Mouse (Mus musculus): ENCODE data around the gene AI661453. TPM values are rescaled to one million over a fixed set of nuclear protein-coding genes. Genes with fewer than 3 reads are reported as not detected.

Gene AI661453
- total and polyA plus RNA-seq, 2 experiments from 2014 or later, result 0.19 to 0.93 TPM

DNA sequence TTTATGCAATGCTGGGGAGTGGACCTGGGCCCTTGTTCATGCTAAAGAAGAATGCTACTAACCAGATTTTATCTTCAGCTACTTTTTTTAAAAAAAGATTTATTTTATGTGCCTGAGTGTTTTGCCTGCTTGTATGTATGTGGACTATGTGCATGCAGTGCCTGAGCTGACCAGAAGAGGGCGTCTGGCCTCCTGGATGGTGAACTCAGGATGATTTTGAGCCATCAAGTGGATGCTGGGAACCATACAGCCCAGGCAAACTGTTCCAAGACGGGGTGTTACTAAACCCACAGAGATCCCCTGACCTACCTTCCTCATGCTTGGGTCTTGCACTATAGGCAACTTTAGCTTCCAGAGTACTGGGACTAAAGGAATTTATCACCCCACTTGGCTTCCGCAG lies 39.3 kb downstream of the AI661453 start:
- TF ChIP-seq CTCF (IDR thresholded peaks at IDR 0.05), result peak; percentile 41

DNA sequence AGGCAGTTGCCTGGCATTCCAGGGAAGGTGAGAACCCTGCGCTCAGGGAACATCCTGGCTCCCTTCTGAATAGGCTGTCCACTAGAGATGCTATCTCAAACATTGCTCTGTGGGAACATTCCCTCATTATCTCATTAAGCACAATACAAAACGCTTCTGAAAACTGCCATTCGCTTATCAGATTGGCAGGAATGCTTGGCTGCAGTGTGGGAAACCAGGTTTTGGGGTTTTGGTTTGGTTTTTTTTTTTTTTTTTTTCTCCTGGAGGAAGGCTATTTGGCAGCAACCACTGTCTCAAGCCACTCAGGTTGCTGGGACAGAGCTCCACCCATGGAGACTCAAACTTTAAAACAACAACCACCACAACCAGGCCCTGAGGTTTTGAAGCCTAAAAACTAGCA lies 43.5 kb downstream of the AI661453 start:
- 72% methylated on average over 3 of the region's 3 CpGs for WGBS
- H3K4me3 ChIP-seq (ENCODE audit: low read depth, low read length), result no peak overlapping the region
- no peaks in the 10 kb centered on the region for H3K36me3 ChIP-seq (ENCODE audit: insufficient read depth, low read length)
- H3K9me3 ChIP-seq (ENCODE audit: low read length), result no peaks in the 10 kb centered on the region
- H3K27me3 ChIP-seq (ENCODE audit: insufficient read depth, low read length), result no peaks in the 10 kb centered on the region
- H3K4me2 ChIP-seq (ENCODE audit: low read depth, low read length, poor library complexity, severe bottlenecking), result no peak overlapping the region
- H3K27ac ChIP-seq (ENCODE audit: low read depth, low read length), result no peak overlapping the region
- no peaks in the 10 kb centered on the region for H3K4me1 ChIP-seq (ENCODE audit: insufficient read depth, low read length)
- no peak for TF ChIP-seq CTCF (IDR thresholded peaks at IDR 0.05)
- ATAC-seq (ENCODE audit: low FRiP score) (no peak), DNase-seq (ENCODE audit: low spot score) (no peak)
- H3K9ac ChIP-seq (replicated peaks; ENCODE audit: low read length, poor library complexity, severe bottlenecking), result no peak overlapping the region

More for the DNA sequence above, 39.3 kb downstream of the AI661453 start:
- Histone ChIP-seq H3K4me1 (ENCODE audit: insufficient read depth, low read length) (no peaks in the 10 kb centered on the region), H3K9ac (replicated peaks; ENCODE audit: low read length, poor library complexity, severe bottlenecking) (no peak overlapping the region), H3K27ac (ENCODE audit: low read depth, low read length) (no peak overlapping the region), H3K27me3 (ENCODE audit: insufficient read depth, low read length) (no peaks in the 10 kb centered on the region), H3K9me3 (ENCODE audit: low read length) (no peaks in the 10 kb centered on the region), H3K4me2 (ENCODE audit: low read depth, low read length, poor library complexity, severe bottlenecking) (no peak overlapping the region), H3K4me3 (ENCODE audit: low read depth, low read length) (no peak overlapping the region), H3K36me3 (ENCODE audit: insufficient read depth, low read length) (no peaks in the 10 kb centered on the region)
- ATAC-seq (ENCODE audit: low FRiP score), result no peak
- no peak for DNase-seq (ENCODE audit: low spot score)
- WGBS, result 64% methylated on average over 3 of the region's 3 CpGs

DNA sequence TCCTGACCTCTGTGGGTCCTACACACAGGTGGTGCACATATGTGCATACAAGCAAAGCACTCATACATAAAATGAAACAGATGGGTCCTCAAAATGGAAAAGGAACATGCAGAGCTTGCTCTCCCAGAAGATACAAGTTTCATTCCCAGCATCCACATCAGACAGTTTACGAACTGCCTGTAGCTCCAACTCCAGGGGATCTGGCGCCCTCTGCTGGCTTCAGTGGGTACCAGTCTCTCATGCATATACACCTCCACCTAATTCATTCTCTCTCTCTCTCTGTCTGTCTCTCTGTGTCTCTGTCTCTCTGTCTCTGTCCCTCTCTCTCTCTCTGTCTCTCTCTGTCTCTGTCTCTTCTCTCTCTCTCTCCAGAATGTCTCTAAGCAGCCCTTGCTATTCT lies 46.0 kb downstream of the AI661453 start:
- TF ChIP-seq CTCF (IDR thresholded peaks at IDR 0.05), result peak; percentile 75
- no peak overlapping the region for H3K4me2 ChIP-seq (ENCODE audit: low read depth, low read length, poor library complexity, severe bottlenecking)
- H3K9me3 ChIP-seq (ENCODE audit: low read length), result no peaks in the 10 kb centered on the region
- H3K27me3 ChIP-seq (ENCODE audit: insufficient read depth, low read length), result no peaks in the 10 kb centered on the region
- no peak overlapping the region for H3K9ac ChIP-seq (replicated peaks; ENCODE audit: low read length, poor library complexity, severe bottlenecking)
- ATAC-seq (ENCODE audit: low FRiP score) (no peak), DNase-seq (ENCODE audit: low spot score) (peak; percentile 33)
- H3K27ac ChIP-seq (ENCODE audit: low read depth, low read length), result no peak overlapping the region
- H3K36me3 ChIP-seq (ENCODE audit: insufficient read depth, low read length), result no peaks in the 10 kb centered on the region
- 31% methylated on average over 2 of the region's 2 CpGs for WGBS
- no peak overlapping the region for H3K4me3 ChIP-seq (ENCODE audit: low read depth, low read length)
- H3K4me1 ChIP-seq (ENCODE audit: insufficient read depth, low read length), result no peaks in the 10 kb centered on the region

DNA sequence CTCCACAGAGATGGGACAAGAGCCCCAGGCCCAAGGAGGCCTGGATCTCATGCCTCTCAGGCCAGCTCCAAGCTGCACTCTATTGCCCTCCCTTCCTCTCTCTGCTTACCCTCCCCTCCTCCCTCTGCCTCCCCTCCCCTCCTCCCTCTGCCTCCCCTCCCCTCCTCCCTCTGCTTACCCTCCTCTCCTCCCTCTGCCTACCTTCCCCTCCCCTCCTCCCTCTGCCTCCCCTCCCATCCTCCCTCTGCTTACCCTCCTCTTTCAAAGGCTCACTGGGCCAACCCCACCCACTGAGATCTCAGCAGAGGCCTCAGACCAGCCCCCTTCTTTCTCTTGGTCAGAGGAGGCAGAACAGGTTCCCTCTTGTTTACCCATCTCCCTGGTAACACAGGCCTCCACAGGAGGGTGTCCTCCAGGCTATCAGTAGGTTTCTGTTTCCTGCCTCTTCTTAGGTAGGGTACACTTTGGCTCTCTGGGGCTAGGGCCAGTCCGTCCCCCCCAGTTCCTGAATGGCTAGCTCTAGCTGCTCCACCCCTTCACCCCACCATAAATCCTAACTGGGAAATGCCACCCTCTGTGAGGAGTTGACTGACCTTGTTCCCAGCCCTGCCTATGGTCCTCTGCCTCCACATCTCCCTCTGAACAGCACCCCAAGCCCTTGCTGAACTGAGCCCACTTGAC lies 48.0 kb downstream of the AI661453 start:
- Histone ChIP-seq H3K27ac (ENCODE audit: low read depth, low read length) (no peak overlapping the region), H3K9me3 (ENCODE audit: low read length) (no peaks in the 10 kb centered on the region), H3K4me1 (ENCODE audit: insufficient read depth, low read length) (no peaks in the 10 kb centered on the region), H3K27me3 (ENCODE audit: insufficient read depth, low read length) (no peaks in the 10 kb centered on the region), H3K4me2 (ENCODE audit: low read depth, low read length, poor library complexity, severe bottlenecking) (no peak overlapping the region), H3K36me3 (ENCODE audit: insufficient read depth, low read length) (peaks cover 10% of the 10 kb centered on the region), H3K9ac (replicated peaks; ENCODE audit: low read length, poor library complexity, severe bottlenecking) (no peak overlapping the region), H3K4me3 (ENCODE audit: low read depth, low read length) (no peak overlapping the region)
- no peak for TF ChIP-seq CTCF (IDR thresholded peaks at IDR 0.05)
- ATAC-seq (ENCODE audit: low FRiP score) (no peak), DNase-seq (ENCODE audit: low spot score) (no peak)
- 25% methylated on average over 1 of the region's 1 CpGs for WGBS

DNA sequence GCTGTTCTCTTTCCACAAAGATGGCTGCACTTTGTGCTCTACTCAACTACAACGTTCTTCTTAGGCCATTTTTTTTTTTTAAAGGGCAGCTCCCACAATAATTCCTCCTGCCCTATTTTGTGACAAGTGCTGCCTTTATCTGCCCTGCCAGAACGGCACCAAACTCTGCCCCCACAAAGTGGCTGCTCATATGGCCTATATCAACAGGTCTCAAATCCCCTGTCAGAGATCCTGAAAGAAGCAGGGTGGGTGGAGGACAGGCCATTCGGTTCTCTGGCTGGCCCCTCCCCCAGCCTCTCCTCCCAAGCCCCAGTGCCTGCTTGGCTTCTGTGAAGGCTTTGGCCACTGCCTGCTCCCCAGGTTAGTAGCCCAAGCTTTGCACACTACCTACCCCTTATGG lies 48.6 kb downstream of the AI661453 start:
- Histone ChIP-seq H3K27ac (ENCODE audit: low read depth, low read length) (no peak overlapping the region), H3K9me3 (ENCODE audit: low read length) (no peaks in the 10 kb centered on the region), H3K27me3 (ENCODE audit: insufficient read depth, low read length) (no peaks in the 10 kb centered on the region), H3K4me1 (ENCODE audit: insufficient read depth, low read length) (no peaks in the 10 kb centered on the region), H3K4me2 (ENCODE audit: low read depth, low read length, poor library complexity, severe bottlenecking) (no peak overlapping the region), H3K4me3 (ENCODE audit: low read depth, low read length) (no peak overlapping the region), H3K36me3 (ENCODE audit: insufficient read depth, low read length) (peaks cover 16% of the 10 kb centered on the region), H3K9ac (replicated peaks; ENCODE audit: low read length, poor library complexity, severe bottlenecking) (no peak overlapping the region)
- no peak for TF ChIP-seq CTCF (IDR thresholded peaks at IDR 0.05)
- no peak for ATAC-seq (ENCODE audit: low FRiP score)
- 8% methylated on average over 3 of the region's 3 CpGs for WGBS
- DNase-seq (ENCODE audit: low spot score), result no peak

DNA sequence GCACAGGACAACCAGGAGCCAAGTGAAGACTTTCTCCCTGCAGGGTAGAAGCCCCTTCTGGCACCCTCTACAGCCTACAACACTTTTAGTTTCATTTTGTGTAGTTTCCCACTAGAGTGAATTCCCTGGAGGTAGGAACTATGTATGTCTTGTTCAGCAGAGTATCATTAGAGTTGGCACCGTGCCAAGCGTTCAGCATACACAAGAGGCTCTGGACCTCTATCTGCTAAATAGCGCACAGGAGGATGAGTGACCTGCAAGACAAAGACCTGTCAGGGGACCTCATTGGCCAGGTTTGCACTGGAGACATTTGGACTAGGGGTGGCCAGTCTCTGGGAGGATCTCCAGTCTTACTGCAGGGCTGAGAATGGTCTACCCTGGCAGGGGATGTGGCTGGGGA lies 49.4 kb downstream of the AI661453 start:
- WGBS, result 75% methylated on average over 3 of the region's 3 CpGs
- H3K36me3 ChIP-seq (ENCODE audit: insufficient read depth, low read length), result peaks cover 24% of the 10 kb centered on the region
- H3K27me3 ChIP-seq (ENCODE audit: insufficient read depth, low read length), result no peaks in the 10 kb centered on the region
- DNase-seq (ENCODE audit: low spot score) (peak; percentile 28), ATAC-seq (ENCODE audit: low FRiP score) (no peak)
- H3K9ac ChIP-seq (replicated peaks; ENCODE audit: low read length, poor library complexity, severe bottlenecking), result no peak overlapping the region
- no peaks in the 10 kb centered on the region for H3K9me3 ChIP-seq (ENCODE audit: low read length)
- no peak overlapping the region for H3K4me3 ChIP-seq (ENCODE audit: low read depth, low read length)
- no peak overlapping the region for H3K4me2 ChIP-seq (ENCODE audit: low read depth, low read length, poor library complexity, severe bottlenecking)
- no peaks in the 10 kb centered on the region for H3K4me1 ChIP-seq (ENCODE audit: insufficient read depth, low read length)
- no peak overlapping the region for H3K27ac ChIP-seq (ENCODE audit: low read depth, low read length)
- TF ChIP-seq CTCF (IDR thresholded peaks at IDR 0.05), result no peak

All from midbrain, postnatal 0 days (tissue).